Mouse (Mus musculus): ENCODE measurements around the gene Pet100. TPM values are rescaled to one million over a fixed set of nuclear protein-coding genes. Genes with fewer than 3 reads are reported as not detected.

Gene Pet100
- total RNA-seq, 2 experiments from 2014 or later, result 75.6 to 85.4 TPM

- DNase-seq (ENCODE audit: low spot score in 2 of 2), result no peak
- intact Hi-C loops (cut with DNase I), result no loop called here
These were observed 11.6 kb upstream of the Pet100 start for GRCm38 (mm10) chr8:3609816-3610150.

- no peak for DNase-seq (ENCODE audit: low spot score in 2 of 2)
- intact Hi-C loops (cut with DNase I), result no loop called here
These were observed 771 bp downstream of the Pet100 start for GRCm38 (mm10) chr8:3622119-3622518.

DNA sequence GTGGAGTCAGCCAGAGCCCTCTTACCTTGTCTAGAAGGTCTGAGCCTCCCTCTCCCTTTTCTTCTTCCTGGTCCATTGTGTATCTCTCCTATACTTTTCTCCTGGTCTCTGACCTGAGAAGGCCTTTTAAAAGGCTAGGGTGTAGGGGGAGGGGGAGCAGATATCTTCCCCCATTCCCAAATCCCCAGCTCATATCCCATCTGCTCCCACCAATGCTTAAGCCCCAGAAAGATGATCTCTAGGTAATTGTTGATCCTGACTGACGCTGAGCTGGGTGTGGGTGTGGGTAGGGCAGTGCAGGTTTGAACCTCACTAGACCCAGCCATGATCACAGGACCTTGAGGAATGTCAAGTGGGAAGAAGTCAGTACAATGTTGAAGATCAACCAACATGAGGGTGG lies 4.1 kb downstream of the Pet100 start, which contains the start of gene Pcp2:
Gene Pcp2 (minus strand): TSS at position 101 of the 400 bp plus-strand sequence.
- intact Hi-C loops (cut with DNase I), result no loop called here
- no peak for DNase-seq (ENCODE audit: low spot score in 2 of 2)

DNA sequence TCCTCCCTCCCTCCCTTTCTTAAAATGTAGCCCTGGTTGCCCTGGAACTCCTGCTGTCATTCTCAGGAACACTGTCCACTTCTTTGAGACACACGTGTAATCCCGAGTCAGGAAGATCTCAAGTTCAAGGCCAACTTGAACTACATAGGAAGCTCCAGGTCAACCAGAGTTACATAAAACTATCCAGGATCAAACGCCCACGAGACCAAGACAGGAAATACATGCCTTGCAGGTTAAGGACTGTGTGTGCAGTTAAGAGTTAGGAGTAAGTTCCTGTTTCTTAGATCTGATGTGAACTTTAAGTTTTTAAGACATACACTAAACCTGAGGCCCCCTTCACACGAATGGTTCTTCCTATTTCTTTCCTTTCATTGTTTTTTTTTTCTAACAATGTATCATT lies 5.6 kb downstream of the Pet100 start:
- no peak for DNase-seq (ENCODE audit: low spot score in 2 of 2)
- intact Hi-C loops (cut with DNase I), result no loop called here

GRCm38 (mm10) chr8:3628014-3628413 lies 6.7 kb downstream of the Pet100 start:
- no peak for DNase-seq (ENCODE audit: low spot score in 2 of 2)
- intact Hi-C loops (cut with DNase I), result no loop called here

GRCm38 (mm10) chr8:3630647-3631477 lies 9.5 kb downstream of the Pet100 start, which contains the start of gene Stxbp2:
Stxbp2 (plus strand) TSS chr8:3630955.
- intact Hi-C loops (cut with DNase I), result no loop called here
- DNase-seq (ENCODE audit: low spot score in 2 of 2), result peak; percentile 67 to 75

- DNase-seq (ENCODE audit: low spot score in 2 of 2), result no peak
- intact Hi-C loops (cut with DNase I), result no loop called here
These were observed 10.1 kb downstream of the Pet100 start for GRCm38 (mm10) chr8:3631478-3631875.

GRCm38 (mm10) chr8:3645804-3646203 lies 24.5 kb downstream of the Pet100 start:
- intact Hi-C loops (cut with DNase I), result no loop called here
- DNase-seq (ENCODE audit: low spot score in 2 of 2), result no peak

DNA sequence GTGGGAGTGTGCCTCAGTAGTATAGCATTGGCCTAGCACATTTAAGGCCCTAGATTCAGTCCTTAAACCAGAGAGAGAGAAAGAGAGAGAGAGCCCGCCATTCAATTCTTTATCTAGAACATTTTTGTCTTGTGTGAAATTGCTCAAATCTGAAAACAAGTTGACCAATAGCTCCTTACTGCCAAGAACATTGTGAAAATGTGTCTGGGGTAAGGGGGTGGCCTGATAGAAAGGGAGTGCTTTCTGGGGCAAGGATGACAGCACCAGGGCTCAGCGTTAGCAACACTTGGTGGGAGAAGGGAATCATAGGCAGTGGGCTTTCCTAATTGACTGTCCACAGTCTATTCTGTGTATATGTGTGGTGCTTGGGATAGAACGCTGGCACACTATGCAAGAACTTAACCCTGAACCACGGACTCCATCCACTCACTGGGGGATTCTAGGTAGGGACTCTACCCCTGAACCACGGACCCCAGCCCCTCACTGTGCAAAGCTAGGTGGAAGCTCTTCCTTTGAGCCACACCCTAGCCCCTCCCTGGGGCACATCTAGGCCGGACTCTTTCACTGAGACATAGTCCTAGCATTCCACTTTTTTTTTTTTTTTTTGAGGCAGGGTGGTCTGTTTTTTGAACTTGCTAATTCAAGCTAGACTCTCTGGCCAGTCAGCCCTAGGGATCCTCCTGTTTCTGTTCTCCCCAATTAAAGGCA lies 25.6 kb downstream of the Pet100 start:
- intact Hi-C loops (cut with DNase I), result no loop called here
- DNase-seq (ENCODE audit: low spot score in 2 of 2), result no peak

DNA sequence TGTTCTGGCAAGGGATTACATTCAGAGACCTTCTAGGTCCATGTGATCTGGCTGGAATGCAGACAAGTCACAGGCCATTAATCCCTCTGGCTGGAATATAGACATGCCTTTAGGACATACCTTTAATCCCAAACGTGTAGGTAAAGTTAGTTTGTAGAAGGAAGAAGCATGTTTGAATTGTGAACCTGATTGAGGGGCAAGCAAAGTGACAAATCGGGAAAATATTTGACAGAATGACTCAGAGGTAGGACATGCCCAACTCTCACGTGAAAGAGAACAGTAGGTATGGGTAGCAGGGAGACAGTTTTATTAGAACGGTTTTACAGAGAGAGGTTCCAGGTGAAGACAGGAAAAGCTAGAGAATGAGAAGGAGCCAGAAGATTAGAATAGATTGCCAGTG lies 26.2 kb downstream of the Pet100 start:
- intact Hi-C loops (cut with DNase I), result no loop called here

DNA sequence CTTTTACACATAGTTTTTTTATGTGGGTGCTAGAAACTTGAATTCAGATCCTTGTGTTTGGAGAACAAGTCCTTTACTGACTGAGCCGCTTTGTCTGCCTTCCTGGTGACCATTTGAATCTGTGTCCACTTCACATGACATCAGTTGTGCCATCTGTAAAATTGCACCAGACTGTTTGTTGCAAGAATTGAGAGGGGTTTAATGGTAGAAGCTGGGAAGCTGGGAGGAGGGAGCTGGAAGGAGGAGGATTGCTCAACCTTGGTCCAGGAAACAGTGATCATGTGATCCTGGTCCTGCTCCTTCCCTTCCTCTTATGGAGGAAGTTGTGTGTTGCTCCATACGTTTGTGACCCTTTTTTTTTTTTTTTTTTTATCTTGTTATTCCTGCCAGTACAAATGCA lies 26.9 kb downstream of the Pet100 start:
- DNase-seq (ENCODE audit: low spot score in 2 of 2), result no peak
- intact Hi-C loops (cut with DNase I), result no loop called here

More for the DNA sequence above, 26.2 kb downstream of the Pet100 start:
- no peak for DNase-seq (ENCODE audit: low spot score in 2 of 2)

DNA sequence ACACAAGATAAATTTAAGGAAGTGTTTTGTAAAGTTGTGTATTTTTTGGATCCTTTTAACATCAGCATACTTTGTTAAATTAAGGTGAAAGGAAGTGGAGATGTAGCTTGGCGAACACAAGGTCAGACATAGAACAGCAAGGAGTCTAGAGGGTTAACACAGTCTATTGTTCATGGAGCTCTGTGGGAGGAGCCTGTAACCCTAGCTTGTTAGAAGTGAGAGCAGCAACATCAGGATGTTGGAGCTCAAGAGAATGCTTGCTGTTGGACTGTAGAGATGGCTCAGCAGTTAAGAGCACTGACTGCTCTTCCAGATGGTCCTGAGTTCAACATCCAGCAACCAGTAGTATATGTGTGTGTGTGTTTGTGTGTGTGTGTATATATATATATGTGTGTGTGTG lies 27.6 kb downstream of the Pet100 start:
- intact Hi-C loops (cut with DNase I), result no loop called here
- DNase-seq (ENCODE audit: low spot score in 2 of 2), result no peak

GRCm38 (mm10) chr8:3652845-3653244 lies 31.5 kb downstream of the Pet100 start:
- no peak for DNase-seq (ENCODE audit: low spot score in 2 of 2)
- intact Hi-C loops (cut with DNase I), result no loop called here

GRCm38 (mm10) chr8:3654726-3655508 lies 33.6 kb downstream of the Pet100 start:
- intact Hi-C loops (cut with DNase I), result no loop called here
- no peak for DNase-seq (ENCODE audit: low spot score in 2 of 2)

DNA sequence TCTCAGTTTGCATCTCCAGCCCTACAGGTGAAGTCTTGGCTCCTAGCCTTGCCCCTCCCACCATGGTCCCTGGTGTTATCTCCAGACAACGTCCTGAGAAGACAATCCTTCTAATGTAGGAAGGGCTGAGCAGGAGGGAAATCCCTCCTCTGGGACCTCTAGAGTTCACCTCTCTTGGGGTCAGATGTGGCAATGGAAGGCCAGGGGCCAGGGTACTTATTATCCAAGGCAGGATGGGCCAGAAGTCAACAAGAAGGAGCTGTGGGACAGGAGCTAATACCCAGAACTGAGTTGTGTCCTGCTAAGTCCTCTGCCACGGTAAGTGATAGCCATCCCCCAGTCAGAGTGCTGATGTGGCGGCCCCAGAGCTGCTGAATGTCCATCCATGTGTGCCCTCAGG lies 34.2 kb downstream of the Pet100 start, which contains the start of gene Retn:
Gene Retn (plus strand): TSS at position 245 of the 400 bp plus-strand sequence.
- DNase-seq (ENCODE audit: low spot score in 2 of 2), result no peak
- intact Hi-C loops (cut with DNase I), result no loop called here

GRCm38 (mm10) chr8:3656725-3657381 lies 35.5 kb downstream of the Pet100 start:
- peak in 1 of 2 experiments; percentile 9 for DNase-seq (ENCODE audit: low spot score in 2 of 2)
- intact Hi-C loops (cut with DNase I), result no loop called here

- intact Hi-C loops (cut with DNase I), result no loop called here
- no peak for DNase-seq (ENCODE audit: low spot score in 2 of 2)
These were observed 39.5 kb downstream of the Pet100 start for GRCm38 (mm10) chr8:3660889-3661288.

GRCm38 (mm10) chr8:3664405-3664804 lies 43.1 kb downstream of the Pet100 start:
- no peak for DNase-seq (ENCODE audit: low spot score in 2 of 2)
- intact Hi-C loops (cut with DNase I), result no loop called here

- no peak for DNase-seq (ENCODE audit: low spot score in 2 of 2)
- intact Hi-C loops (cut with DNase I), result no loop called here
These were observed 44.2 kb downstream of the Pet100 start, which contains the start of gene Mcemp1 for GRCm38 (mm10) chr8:3665507-3665906. Mcemp1 (plus strand) TSS chr8:3665754.
